Mouse (Mus musculus) layer of hippocampus, postnatal 36 days (tissue): ENCODE measurements around the gene Rnf130. TPM values are rescaled to one million over a fixed set of nuclear protein-coding genes. Genes with fewer than 3 reads are reported as not detected.

Experiments used
- DNase-seq, 2 experiments: peaks; one replicate each; pipeline ENCODE4 v3.0.0; 2022
- total RNA-seq, 2 experiments: library from RNA; stranded (reverse); gene quantifications; 2 replicates each; pipeline ENCODE4 v1.2.3; 2021

Gene Rnf130
- total RNA-seq, 2 experiments from 2014 or later: 77.5 to 79.9 TPM

DNA sequence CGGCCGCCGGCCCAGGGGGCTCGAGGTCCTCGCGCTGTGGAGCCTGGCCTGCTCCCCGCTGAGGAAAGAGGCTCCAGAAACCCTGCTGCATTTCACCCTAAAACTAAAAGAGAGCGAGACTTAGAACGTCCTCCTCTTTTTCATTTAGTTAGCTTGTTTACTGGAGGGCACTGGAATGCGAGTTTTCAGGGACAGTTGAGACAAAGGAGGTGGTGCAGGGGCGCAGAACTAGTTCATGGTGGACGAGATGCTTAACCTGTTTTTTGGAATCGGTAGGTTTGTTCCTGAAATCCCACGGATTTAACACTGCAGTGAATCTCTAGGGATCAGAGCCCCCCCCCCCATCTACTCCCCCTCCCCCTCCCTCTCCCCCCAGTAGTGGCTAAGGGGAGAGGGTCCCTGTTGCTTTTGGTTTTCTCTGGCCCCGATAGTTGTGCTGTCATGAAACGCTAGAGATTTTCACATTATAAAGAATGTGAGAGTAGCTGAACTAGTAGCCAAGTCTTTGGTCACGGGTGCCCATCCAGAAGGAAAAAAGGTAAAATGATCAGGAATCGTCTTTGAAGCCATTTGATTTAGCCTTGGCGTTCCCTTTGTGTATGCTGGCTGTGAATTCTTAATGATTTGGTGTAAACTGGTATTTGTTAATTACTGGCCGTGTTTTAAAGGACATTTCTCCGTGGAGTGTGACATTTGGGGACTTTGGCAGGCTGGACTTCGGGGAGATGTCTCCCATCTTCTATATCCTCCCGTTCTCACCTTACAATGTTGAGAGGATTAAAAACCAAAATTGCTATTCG is 775 bp downstream of the Rnf130 start:
- DNase-seq: no peak

DNA sequence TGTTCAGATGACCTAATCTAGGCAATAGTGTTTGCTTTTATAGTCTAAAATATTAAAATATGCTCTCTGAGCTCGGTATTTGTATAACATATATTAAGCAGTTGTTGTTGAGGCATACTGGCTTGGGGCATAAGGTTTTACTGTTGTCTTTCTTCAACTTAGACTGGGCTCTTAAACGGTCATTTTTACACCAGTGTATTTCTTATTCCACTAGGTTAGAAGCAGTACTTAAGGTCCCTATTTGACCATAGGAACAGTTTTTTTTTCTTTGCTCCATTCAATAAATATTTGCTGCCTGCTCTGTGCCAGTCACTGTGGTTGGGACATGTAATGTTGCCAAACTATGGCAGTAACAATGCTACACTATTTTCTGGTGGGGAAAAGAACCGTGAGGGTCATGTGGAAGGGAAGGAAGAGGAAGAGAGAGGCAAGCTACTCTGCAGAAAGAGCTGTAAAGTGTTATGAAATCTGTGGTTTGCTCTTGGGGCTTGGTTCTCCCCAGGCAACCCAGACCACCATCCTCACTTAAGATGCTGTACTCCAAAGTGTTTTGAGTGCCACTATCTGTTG is 1.5 kb downstream of the Rnf130 start:
- no peak for DNase-seq

DNA sequence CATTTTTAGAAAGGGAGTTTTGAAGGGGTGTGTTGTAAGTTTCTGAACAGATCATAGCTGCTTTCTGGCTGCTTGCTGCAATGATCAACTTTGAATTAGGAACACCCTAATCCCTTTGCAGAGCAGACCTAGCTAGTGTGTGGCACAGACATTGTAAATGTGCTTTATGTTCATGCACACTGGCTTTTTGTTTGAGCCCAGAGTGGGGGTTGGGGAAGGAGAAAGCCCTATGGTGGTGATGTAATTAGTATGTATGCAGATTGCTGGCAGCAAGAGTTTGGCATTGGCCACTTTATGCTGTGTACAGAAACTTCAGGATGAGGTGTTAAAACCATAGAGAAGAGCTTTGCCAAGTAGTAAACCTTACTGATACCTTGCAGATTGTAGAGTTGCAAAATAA is 3.3 kb downstream of the Rnf130 start:
- no peak for DNase-seq

DNA sequence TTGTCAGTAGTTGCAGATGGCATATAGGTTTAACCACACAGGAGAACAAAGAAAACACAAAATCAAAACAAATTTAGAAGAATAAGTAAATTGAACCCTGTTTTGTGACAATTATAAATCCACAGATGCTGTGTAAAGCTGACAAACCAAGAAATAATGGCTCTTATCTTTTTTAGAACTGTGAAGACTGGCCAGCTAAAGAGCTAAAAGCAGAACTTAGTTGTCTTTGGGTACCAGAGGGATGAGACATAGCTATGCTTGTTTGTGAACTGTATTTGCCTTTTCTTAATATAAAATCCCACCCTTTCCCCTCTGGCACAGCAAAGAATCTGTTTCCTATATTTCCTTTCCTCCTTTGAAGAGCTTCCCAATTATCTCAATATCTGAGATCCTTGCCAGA is 9.0 kb downstream of the Rnf130 start:
- no peak for DNase-seq

DNA sequence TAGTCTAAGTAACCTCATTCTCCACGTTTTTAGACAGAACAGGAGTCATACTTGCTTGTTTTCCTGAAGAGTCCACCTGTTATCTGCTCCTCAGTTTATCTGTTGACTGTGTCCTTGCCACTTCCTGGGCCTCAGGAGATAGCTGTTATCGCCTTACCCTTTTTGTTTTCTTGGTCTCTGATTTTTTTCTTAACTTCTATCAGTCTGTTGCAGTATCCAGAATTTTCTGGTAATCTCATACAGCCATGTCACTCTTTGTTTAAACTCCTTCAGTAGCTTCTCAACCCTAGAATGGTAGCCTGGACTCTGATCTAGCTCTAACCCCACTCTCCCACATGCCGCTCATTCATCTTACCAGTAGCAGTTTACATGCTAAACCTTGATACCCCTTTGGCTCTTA is 10.6 kb downstream of the Rnf130 start:
- DNase-seq: no peak

DNA sequence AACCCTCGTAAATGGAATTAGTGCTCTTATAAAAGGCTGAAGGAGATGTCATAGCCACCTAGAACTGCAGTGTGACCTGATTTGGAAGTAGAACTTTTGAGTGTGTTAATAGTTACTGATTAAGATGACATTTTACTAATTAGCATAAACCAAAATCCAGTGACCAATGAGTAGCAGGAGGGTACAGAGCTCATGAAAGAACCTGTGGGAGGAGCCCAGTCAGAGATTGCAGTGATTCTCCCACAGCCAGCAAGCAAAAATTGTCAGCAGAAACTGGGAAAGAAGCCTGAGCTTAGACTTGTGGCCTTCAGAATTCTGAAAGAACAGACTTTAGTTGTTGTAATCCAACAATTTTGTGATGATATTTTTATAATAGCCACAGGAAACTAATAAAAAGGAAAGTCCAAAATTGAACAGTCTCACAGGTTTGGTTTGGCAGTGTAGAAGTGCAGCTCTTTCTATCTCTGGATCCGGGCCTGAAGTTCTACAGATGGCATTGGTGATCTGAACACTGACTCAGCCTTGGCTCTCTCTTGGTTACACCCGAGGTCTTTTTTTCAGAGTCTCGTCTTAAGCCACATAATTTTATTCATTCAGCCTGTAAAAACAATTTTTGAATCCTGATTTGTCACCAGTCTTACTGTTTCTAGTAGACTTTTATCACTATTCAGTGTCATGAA is 11.8 kb downstream of the Rnf130 start:
- no peak for DNase-seq

DNA sequence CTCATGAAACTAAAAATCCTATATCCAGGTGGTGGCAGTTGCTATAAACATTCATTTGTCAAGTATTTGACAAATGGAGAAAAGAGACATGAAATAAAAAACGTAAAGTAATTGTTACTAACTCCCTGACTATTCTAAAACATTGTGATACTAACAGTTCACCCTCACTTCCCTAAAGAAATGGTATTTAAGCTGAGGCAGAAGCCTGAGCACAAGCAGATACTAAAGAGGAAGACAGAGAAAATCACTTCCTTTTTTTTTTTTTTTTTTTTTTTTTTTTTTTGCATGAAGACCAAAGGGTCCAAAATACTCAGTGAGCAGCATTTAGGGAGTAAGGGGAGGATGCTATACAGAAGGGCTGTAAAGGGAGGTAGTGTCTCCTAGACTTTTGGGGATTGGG is 13.6 kb downstream of the Rnf130 start:
- no peak for DNase-seq

DNA sequence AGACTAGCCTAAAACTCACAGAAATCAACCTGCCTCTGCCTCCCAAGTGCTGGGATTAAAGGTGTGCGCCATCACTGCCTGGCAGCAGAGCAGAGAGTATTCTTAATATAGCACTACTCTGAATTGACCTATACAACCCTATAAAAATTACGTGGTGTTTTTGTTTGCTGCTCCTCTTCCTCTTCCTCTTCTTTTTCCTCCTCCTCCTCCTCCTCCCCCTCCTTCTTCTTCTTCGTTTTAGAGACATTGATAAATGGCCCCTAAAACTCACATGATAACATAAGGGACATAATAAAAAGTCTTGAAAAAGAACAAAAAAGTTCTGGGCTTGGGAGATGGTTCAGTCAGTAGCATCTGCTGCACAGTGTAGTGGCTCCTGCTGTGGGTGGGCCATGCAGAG is 16.0 kb downstream of the Rnf130 start:
- no peak for DNase-seq

DNA sequence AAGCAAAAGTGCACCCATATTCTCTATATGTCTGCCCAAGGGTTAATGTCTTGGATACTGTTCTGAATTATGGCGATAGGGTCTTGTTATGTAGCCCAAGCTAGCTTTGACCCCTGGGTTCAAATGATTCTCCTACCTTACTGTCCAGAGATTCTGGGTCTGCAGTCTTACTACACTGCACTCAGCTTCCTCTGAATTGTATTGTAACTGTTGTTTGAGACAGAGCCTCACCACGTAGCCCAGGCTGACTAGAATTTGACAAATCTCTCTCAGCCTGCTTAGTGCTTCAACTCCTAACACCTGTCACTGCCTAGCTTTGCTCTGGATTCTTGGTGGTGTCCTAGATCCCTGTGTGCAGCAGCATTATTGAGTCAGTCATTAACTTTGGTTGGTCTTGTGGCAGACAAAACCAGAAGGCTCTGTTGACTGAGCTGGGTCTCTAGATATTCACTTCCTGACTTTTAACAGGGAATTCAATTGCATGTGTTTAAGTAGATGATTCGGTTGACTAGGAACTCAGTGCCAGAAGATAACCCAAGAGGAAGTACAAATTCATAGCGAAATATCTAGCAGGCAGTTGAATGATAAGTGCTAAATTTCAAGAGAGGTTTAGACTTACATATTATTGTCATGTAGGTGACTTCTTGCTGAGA is 17.3 kb downstream of the Rnf130 start:
- no peak for DNase-seq

DNA sequence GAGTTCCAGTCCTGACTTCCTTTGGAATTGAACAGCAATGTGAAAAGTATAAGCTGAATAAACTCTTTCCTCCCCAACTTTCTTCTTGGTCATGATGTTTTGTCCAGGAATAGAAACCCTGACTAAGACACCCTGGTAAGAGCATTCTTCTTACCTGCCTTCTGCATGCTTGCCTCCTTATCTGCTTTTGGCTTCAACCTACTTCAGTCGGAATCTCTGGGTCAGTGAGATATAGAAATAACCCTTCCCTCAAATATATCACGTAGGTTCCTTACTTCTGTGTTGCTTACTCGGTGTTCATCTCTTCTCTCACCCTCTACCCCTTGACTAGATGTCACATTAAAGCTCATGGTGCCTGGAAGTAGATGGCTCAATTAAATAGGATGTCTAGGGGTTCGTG is 19.3 kb downstream of the Rnf130 start:
- DNase-seq: no peak

DNA sequence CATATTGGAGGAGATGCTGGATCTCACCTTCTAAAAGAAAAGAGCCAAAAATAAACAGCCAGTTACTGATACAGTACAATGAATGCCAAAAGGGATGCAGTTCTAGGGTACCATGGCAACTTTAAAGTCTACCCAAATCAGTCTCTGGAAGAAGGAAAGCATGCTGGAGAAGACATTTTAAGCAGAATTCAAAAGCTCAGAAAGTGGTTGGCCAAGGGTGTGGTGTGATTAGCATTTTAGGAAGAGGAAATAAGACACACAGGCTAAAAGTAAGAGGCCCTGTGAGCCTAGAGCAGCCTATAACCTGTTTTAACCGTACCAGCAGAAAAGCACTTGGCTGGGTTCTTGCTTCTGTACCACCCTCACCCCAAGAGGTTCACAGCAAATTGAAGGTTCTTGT is 22.5 kb downstream of the Rnf130 start:
- DNase-seq: no peak

DNA sequence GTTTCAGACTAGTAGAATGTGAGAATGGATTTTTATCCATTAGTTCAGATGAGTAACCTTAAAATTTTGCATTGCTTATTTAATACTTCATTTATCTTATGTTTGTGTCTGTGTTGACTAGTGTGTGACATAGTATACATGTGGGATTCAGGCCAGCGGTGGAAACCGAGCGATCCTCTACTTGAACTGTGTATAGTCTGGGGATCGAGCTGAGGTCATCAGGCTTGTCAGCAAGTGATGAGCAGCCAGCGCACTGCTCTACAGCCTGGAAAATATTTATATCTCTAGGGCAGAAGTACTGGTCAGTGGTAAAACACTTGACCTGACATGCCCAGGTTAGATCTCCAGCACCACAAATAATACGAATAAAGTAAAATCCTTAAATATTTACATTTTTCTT is 23.0 kb downstream of the Rnf130 start:
- no peak for DNase-seq

DNA sequence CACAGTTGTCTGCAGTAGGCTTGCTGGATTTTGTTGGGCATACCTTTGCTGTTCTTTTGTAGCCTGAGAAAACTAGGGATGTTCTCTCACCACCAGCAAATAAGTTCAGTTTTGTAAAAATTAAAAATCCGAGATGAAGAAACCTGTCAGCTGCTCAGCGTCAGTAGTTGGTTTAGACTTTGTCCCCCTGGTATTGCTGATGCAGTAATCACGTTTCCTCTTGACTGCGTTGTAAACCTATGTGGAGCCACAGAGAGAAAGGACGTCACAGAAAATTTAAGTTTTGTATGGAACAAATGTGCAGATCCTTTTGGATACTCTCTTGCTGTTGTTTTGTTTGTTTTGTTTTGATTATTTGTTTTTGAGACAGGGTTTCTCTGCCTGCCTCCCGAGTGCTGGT is 25.2 kb downstream of the Rnf130 start:
- DNase-seq: no peak

DNA sequence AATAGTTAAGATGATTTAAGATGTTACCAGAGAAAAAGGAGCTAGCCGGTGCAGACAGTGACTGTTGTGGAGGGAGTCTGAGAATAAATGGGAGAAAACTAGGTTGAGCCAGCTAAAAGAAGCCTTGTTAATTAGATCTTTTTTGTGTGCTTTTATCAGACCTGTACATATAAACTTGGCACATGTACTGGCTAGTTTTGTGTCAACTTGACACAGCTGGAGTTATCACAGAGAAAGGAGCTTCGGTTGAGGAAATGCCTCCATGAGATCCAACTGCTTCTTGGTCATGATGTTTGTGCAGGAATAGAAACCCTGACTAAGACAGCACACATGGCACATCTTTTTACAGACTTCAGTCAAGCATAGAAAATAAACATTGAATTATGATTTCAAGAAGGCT is 32.6 kb downstream of the Rnf130 start:
- DNase-seq: no peak

DNA sequence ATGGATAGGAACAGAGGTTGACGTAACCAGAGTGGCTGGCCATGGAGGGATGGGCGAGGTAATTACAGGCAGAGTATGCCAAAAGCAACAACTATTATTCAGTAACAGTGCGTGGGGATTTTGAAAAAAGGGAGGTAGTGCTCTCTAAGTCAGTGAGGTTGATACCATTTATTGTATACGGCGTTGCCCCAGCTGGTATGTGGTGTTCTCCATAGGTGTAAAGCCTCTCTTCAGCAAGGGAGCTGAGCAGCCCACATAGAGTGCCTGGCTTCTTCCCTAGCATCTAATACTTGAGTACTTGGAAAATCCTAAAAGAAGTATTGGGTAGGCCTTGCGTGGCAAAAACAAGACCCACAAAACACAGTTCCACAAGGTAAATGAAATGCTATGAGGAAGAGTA is 33.1 kb downstream of the Rnf130 start:
- DNase-seq: no peak

DNA sequence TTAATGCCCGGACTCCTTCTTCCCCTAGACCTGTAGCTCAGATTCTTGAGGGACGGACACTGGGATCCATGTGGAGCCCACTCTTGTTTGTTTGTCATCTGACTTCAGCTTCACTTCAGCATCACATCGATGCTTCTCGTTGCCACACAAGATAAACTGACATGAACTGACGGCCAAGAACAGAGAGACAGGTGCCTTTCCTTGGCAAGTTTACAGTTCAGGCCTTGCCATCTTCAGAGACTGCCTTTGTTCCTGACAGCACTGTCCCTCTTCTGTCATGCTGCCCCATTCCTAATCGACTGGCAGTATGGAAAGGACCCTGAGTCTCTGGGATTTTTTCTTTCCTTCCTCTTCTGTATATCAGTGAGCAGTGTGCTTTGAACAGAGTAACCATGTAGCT is 33.9 kb downstream of the Rnf130 start:
- DNase-seq: no peak

DNA sequence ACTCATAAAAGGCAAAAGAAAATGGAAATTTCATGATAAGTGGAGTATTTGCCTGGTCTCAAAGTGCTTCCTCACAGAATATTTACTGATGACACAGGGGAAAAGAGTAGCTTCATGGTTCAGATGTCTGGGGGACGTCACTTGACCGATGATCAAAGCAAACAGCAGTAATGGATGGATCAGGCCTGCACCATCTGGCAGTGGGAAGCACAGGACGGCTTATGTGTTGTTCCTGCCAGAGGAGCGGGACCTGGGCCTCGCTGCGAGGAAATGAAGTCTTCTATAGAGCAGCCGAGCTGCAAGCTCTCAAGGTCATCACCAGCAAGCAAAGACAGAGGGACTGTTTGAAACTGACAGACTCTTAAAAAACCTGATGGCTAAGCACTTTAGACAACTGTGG is 37.0 kb downstream of the Rnf130 start:
- DNase-seq: no peak

DNA sequence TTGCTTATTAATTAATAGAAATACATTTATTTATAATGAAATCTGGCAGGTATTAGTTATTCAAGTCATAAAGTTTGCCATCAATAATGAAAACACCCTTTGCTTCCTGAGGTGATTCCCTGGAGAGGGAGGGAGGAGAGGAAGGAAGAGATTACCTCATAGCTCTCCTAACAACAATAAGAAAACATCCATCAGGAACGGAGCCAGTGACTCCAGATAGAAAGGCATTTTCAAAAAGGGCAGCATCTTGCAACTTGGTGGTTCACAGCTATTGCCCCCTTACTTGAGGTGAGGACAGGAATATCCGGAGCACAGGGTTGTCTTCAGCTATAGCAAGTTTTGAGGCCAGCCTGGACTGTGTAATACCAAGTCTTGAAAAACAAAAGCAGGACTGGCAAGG is 40.9 kb downstream of the Rnf130 start:
- no peak for DNase-seq

DNA sequence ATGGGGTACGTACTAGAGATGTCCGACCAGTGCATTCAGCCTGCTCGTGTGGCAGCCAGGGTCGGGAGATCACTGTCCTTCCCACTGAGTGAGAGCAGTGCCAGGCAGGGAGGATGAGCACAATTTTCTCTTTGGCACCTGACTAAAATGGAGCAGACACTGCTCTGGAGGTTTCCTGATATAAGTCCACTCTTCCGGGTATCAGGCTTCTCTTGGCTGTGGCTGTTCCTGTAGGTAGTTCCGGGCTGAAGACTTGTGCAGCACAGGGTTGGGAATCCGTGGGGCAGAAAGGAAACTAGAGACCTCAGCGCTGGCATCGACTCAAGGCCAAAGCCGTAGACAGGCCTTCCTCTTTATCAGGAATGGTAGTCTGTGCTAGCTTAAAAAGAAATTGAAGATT is 48.7 kb downstream of the Rnf130 start:
- no peak for DNase-seq

DNA sequence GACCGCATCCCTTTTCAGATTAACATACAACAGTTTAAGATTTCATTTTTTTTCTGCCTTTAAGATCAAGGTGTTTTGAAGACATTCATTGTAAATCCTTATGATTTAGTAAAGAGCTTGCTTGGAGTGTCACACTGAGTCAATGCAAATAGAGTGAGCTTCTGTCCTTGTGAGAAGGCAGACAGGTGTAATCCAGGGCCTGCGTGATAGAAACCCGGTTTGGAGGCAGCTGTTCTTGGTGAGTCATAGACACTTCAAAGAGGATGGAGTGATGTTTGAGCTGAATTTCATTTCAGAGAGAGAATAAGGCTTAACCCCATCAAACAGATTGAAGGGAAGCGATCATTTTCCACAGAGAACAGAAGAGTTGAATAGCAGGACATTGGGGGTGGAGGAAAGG is 51.6 kb downstream of the Rnf130 start:
- DNase-seq: no peak

DNA sequence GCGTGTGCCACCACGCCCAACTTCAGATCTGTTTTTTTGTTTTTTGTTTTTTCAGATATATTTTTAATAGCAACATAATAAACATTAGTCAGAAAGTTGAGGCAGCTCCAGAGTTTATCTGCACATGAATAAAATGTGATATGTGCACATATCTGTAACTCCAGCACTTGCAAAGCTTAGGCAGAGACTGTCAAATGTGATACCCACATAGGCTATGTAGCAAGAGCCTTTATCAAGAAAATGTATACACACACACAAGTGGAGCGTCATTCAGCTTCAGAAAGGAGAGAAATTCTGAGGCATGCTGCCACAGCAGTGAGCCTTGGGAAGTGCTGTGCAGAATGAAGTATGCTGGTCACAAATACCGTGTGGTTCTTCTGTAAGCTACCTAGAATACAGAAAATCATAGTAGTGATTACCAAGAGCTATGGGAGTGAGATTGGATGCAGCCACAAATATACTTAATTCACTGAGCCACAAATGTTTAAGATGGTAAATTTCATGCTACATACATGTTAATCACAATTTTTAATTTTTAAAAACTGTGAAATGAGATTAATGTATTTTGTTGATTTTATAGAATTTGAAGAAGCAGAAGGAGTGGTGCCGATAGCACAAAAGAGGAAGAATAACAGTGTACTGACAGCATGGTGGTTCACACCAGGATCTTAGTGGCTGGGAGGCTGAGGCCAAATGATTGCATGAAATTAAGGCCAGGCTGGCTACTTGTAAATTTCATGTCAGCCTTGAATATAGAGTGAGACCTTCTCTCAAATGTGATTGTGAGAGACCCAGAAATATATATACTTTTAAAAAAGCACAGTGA is 56.4 kb downstream of the Rnf130 start:
- DNase-seq: no peak

DNA sequence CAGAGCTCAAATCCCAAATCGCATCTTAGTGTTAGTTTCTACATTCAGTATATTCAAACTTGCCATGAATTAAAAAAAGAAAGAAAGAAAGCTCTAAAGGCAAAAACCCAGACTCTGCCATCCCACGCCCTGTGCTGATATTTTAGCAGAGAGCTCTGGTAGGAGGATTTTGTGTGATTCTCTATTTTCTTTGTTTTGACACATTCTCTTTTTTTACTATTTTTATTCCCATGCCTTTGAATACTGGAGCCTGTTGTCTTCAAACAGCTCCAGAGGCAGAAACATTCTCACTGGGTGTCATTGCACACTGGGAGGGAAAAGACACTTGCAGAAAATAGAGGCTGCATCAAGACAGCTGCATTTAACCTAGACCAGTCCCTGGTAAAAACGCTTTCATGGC is 61.1 kb downstream of the Rnf130 start:
- no peak for DNase-seq

DNA sequence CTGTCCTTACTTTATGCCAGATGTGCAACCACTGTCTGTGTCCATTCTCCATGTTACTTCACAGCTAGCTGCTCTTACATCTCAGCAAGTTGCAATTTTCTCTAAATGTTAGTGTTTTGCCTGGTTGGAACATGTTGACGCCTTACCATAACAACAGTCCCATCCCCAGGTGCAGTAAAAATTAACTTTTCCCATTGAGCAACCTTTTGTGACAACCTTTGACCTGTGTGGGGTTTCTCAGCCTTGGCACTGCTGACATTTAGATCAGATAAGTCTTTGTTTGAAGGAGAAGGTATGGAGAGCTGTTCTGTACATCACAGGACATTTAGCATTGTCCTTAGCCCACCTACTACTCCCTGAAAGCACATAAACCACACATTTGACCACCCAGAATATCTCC is 64.7 kb downstream of the Rnf130 start:
- DNase-seq: no peak
